Mouse (Mus musculus) brain, embryonic 18.5 days (tissue): ENCODE data around the gene Nfatc2.

Experiments used
- DNase-seq: peaks from one replicate; pipeline ENCODE4 v3.0.0-alpha.2; 2012; ENCODE audit warnings: low read depth, low spot score

Gene Nfatc2

DNA sequence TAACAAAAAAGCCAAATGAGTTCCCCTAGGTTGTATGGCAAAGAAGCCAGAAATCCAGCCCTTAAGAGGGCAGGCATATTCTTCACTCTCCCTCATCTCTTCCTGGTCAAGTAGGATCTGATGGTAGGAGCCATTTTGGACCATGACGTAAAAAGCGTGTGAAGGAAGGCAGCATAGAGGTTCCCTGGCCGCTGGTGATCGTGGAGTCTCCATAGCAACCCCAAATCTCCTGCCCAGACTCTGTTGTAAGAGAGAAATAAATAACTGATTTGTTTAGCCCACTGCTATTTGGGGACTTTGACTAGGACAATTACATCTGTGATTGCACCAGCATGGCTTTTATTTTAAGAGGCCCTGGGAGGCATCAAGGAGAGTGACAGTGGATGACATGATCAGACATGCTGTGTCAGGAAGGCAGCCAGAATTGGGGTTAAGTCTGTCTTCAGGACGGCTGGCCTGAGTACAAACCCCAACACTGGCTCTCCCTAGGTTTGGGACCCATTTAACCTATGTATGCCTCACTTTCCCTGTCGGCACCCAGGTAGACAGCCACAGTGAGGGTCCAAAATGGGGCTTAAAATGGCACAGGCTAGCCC lies 8.3 kb upstream of the Nfatc2 start:
- DNase-seq: no peak

GRCm38 (mm10) chr2:168608125-168608564 lies 6.7 kb upstream of the Nfatc2 start:
- no peak for DNase-seq

- DNase-seq: no peak
Observed at GRCm38 (mm10) chr2:168604655-168605070, 3.2 kb upstream of the Nfatc2 start.

DNA sequence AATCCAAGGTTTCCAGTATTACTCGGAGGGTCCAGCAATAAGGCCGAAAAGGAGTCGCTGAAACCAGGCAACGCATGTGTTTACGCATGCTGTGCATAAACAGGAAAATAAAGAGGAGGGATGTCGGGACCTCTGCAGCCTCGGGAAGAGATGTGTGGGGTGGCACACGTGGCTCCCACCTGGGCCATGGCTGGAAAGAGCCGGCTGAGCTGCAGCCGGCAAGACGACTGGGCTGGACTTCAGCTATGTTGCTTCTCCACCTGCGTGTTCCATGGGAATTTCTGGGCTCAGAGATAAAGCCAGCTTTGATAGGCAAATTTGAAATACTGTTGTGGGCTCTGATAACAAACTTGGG lies 907 bp upstream of the Nfatc2 start:
- no peak for DNase-seq

- no peak for DNase-seq
Observed at GRCm38 (mm10) chr2:168600750-168601490, 537 bp downstream of the Nfatc2 start.

GRCm38 (mm10) chr2:168595693-168596092 lies 5.8 kb downstream of the Nfatc2 start:
- DNase-seq: no peak

GRCm38 (mm10) chr2:168593676-168594075 lies 7.8 kb downstream of the Nfatc2 start:
- DNase-seq: no peak

DNA sequence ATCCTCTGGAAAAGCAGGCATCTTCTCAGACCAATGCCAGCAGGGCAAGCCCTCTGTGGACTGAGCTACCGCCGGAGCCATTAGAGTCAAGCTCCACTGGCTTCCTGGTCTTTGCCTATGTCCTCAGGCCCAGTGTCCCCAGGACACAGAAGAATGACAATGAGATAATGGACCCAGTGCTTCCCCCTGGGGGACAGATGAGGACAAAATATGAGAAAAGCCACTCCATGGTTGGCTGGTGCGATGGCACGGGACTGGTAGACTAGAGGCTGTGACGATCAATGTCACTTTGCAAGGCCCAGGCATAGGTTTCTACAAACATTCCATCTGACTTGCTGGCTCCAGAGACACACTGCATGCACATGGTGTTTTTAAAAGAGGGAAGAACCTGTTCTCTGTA lies 8.5 kb downstream of the Nfatc2 start:
- DNase-seq: no peak

GRCm38 (mm10) chr2:168591076-168591475 lies 10.4 kb downstream of the Nfatc2 start:
- DNase-seq: no peak

GRCm38 (mm10) chr2:168590556-168590955 lies 10.9 kb downstream of the Nfatc2 start:
- DNase-seq: no peak

DNA sequence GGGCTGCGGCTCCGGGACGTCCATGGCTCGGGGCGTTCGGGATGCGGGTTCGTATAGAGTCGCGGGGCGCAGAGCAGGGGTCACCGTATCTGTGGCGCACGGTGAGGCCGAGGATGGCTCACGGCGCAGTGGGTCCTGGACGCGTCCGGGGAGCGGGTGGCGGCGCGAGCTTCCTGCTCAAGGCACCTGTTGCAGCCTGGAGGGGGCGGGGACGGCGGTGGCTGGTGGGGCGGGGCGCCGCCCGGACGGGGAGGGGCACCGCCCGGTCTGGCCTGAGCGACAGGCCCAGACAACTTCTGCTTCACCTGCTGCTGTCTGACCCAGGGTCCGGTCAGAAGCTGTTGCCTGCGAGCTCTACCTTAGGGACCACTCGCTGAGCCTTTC lies 11.3 kb downstream of the Nfatc2 start:
- DNase-seq: no peak

DNA sequence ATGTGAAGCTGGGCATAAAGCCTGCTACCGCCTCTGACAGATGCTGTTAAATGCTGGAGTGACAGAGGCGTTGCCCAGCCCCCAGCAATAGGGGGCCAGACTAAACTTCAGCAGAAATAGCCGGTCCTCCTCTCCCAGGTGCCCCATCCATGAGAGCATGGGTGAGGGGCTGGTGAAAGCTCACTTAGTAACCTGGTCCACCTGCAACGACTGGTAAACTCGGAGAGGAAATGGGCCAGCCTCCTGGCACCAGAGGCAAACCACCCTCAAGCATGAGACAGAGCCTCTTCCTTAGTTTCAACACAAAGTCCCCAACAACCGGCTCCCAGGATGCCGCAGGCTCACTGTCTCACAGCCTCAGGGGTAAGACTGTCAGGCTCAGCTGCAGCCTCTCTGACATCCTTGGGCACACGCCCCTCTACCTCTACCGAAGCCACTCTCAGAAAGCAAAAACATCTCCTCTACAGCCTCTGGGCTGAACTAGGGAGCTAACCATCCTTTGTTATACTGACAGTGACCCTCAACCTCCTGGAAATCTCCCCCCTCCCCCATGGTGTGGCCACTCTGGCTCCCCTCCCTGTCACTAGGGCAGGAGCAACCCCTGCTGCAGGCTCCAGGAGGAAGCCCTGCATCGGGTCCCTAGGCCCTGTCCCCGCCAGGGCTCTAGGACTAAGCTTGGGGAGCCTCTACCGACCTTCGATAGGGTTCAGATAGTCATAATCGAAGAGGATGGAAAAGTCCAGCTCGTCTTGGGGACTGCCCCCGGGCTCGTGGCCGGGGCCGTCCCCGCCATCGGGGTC lies 11.9 kb downstream of the Nfatc2 start:
- DNase-seq: no peak

GRCm38 (mm10) chr2:168588591-168589367 lies 12.7 kb downstream of the Nfatc2 start:
- DNase-seq: no peak

- no peak for DNase-seq
Observed at GRCm38 (mm10) chr2:168587159-168587558, 14.3 kb downstream of the Nfatc2 start.

- no peak for DNase-seq
Observed at GRCm38 (mm10) chr2:168586512-168586911, 14.9 kb downstream of the Nfatc2 start.

GRCm38 (mm10) chr2:168584857-168585256 lies 16.6 kb downstream of the Nfatc2 start:
- DNase-seq: no peak

GRCm38 (mm10) chr2:168584408-168584807 lies 17.0 kb downstream of the Nfatc2 start:
- no peak for DNase-seq

DNA sequence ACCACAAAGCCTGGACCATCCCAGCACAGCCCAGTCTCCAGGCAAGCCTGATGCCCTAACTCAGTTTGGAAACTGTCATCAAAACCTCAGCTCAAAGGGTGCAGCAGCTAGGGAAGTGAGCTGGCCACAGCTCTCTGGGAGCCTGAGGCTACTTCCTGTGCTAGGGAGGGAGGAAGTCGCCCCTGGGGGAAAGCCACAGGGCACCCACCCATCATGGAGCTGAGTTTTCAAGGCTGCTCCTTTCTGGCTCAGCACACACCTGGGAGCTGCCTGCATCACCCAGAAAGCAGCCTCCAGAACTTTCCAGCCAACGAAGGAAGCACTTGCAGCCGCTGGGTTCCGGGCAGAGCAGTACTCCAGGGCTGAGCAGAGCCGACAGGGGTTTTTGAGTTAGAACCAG lies 18.4 kb downstream of the Nfatc2 start:
- DNase-seq: no peak

- DNase-seq: no peak
Observed at GRCm38 (mm10) chr2:168581207-168581854, 20.1 kb downstream of the Nfatc2 start.

- no peak for DNase-seq
Observed at GRCm38 (mm10) chr2:168580295-168580915, 21.1 kb downstream of the Nfatc2 start.

DNA sequence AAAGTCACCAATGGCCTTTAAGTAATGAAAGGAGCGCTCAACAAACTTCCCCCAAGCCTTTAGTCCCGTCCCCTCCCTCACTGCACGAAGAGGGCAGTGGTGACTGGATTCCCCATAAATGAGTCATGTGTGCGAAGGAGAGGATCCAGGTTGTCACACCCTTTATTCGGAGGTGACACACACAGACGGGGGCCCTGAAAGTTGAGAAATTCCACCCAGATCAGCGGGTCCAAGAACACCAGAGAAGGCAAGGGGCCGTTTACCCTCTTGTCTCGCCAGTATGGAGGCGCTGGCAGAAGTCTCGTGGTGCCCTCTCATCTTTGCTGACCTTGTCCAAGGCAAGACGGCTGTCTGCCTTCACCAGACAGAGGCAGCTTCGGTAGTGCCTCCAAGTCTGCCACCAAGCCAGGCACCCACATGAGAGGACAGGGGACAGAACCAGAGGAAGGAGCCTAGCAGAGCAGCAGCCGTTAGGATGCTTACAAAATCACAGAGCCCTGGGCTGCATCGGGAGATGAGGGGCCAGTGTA lies 21.8 kb downstream of the Nfatc2 start:
- DNase-seq: no peak
